In genomic region chr5:25532256-25533147, GRCm38 (mm10) we compare ENCODE assay signal across 14 mouse cellular contexts. TPM values are rescaled to one million over a fixed set of nuclear protein-coding genes. Genes with fewer than 3 reads are reported as not detected.
DNase-seq lines count a peak whose midpoint lies in the region; ATAC-seq and TF ChIP-seq lines count a peak whose summit lies in the region.
"Had no signal": no experiment of that assay in that cellular context is flagged by ENCODE, and none has a peak within 500 bp of the region (broad histone marks: within the 10 kb centered on the region; RNA-seq: fewer than 3 reads in every experiment).

No protein-coding gene starts in this region.

- H3K36me3 ChIP-seq in forebrain, postnatal 0 days (ENCODE audit: insufficient read depth): no peaks in the 10 kb centered on the region
- no peaks in the 10 kb centered on the region for H3K36me3 ChIP-seq in forebrain, embryonic 16.5 days (ENCODE audit: control insufficient read depth, insufficient read depth)
- H3K36me3 ChIP-seq: stomach, embryonic 15.5 days had no signal

- 50% methylated on average over 18 of the region's 18 CpGs for WGBS in forebrain, postnatal 0 days
- WGBS in forebrain, embryonic 16.5 days: 55% methylated on average over 18 of the region's 18 CpGs

- no peak overlapping the region for H3K27ac ChIP-seq in forebrain, postnatal 0 days (ENCODE audit: low read depth, low read length)
- no peak overlapping the region for H3K27ac ChIP-seq in forebrain, embryonic 16.5 days (ENCODE audit: low read length)
- H3K27ac ChIP-seq: stomach, embryonic 15.5 days had no signal

- H3K4me3 ChIP-seq in forebrain, postnatal 0 days (ENCODE audit: low read depth, low read length): no peak overlapping the region
- H3K4me3 ChIP-seq in forebrain, embryonic 16.5 days (replicated peaks; ENCODE audit: low read length): no peak overlapping the region
- H3K4me3 ChIP-seq: stomach, embryonic 15.5 days had no signal

- H3K9ac ChIP-seq in forebrain, postnatal 0 days: no peak overlapping the region
- no peak overlapping the region for H3K9ac ChIP-seq in forebrain, embryonic 16.5 days (replicated peaks; ENCODE audit: low read depth, low read length)
- H3K9ac ChIP-seq: stomach, embryonic 15.5 days had no signal

- H3K4me1 ChIP-seq in forebrain, postnatal 0 days (ENCODE audit: insufficient read depth): no peaks in the 10 kb centered on the region
- peaks cover 5% of the 10 kb centered on the region; the same call in 1 of the 2 replicates for H3K4me1 ChIP-seq in forebrain, embryonic 16.5 days (replicated peaks; ENCODE audit: control insufficient read depth, insufficient read depth, low read length)

- no peaks in the 10 kb centered on the region for H3K9me3 ChIP-seq in forebrain, postnatal 0 days (ENCODE audit: low read length)
- no peaks in the 10 kb centered on the region for H3K9me3 ChIP-seq in forebrain, embryonic 16.5 days (ENCODE audit: control insufficient read depth, low read length)
- H3K9me3 ChIP-seq: stomach, embryonic 15.5 days had no signal

- TF ChIP-seq CTCF in forebrain, postnatal 0 days (IDR thresholded peaks at IDR 0.05; ENCODE audit: low read depth): no peak
- TF ChIP-seq CTCF in brain, embryonic 14.5 days (IDR thresholded peaks at IDR 0.05; ENCODE audit: borderline replicate concordance, extremely low read depth, insufficient read depth, insufficient read length): no peak

- no peak for TF ChIP-seq POLR2A in brain, embryonic 14.5 days (IDR thresholded peaks at IDR 0.05; ENCODE audit: borderline replicate concordance, extremely low read depth, insufficient read depth, insufficient read length, poor library complexity, severe bottlenecking)

- peak; percentile 1 for DNase-seq in forebrain, postnatal 0 days
- DNase-seq in right cerebral cortex, adult 18-20 months: peak; percentile 27
- DNase-seq in right cerebral cortex, postnatal 25 days: no peak
- peak; percentile 39 for DNase-seq in brain, embryonic 14.5 days (ENCODE audit: low read depth)
- DNase-seq in thymus, postnatal 10 days (ENCODE audit: low spot score in 2 of 2): peak; percentile 17 to 20
- no peak for DNase-seq in layer of hippocampus, postnatal 25 days (ENCODE audit: extremely low spot score in 1 of 2, low spot score in 1 of 2)
- DNase-seq in T-cell, adult 2 months (ENCODE audit: low spot score): no peak
- DNase-seq: gastrocnemius, postnatal 25 days; heart, postnatal 36 days; kidney, adult 11 months; lung, postnatal 14 days had no signal

- no peak for ATAC-seq in forebrain, postnatal 0 days
- ATAC-seq in forebrain, embryonic 16.5 days: no peak

- no peaks in the 10 kb centered on the region for H3K27me3 ChIP-seq in forebrain, postnatal 0 days (ENCODE audit: insufficient read depth, low read length)
- no peaks in the 10 kb centered on the region for H3K27me3 ChIP-seq in forebrain, embryonic 16.5 days (replicated peaks; ENCODE audit: control insufficient read depth, insufficient read depth, low read length)
- H3K27me3 ChIP-seq: stomach, embryonic 15.5 days had no signal

- no peak overlapping the region for H3K4me2 ChIP-seq in forebrain, postnatal 0 days (ENCODE audit: low read depth)
- no peak overlapping the region for H3K4me2 ChIP-seq in forebrain, embryonic 16.5 days (ENCODE audit: low read length)
- H3K4me2 ChIP-seq: stomach, embryonic 15.5 days had no signal

RNA-seq across cellular contexts. Expression of gene Cct8l1, which starts 16.6 kb away (rescaled TPM):
- not detected in 2 replicates for total RNA-seq in forebrain, postnatal 0 days (2014; rRNA removed)
- not detected in 2 replicates for polyA plus RNA-seq in forebrain, postnatal 0 days (2015; fragmentation: Nextera tagmentation; extraction: Ambion mirVana)
- 0.12 TPM in 1 of 2 replicates, not detected in the other for polyA plus RNA-seq in forebrain, embryonic 16.5 days (2015; fragmentation: Nextera tagmentation; extraction: Ambion mirVana)
- 0.04 TPM in 1 of 2 replicates, not detected in the other for polyA plus RNA-seq in brain, embryonic 14.5 days (2012; rRNA removed)
- under 1 TPM in 1 of 2 experiments, not detected in 1; 0.19 TPM for total RNA-seq in layer of hippocampus, postnatal 25 days (2021)
- polyA plus RNA-seq: embryonic facial prominence, embryonic 11.5 days; stomach, embryonic 15.5 days had no signal

RNA-seq across cellular contexts. Expression of gene Kmt2c, which starts 33.9 kb away (rescaled TPM):
- total RNA-seq in forebrain, postnatal 0 days (2014; rRNA removed): 46.7 and 58.9 TPM in 2 replicates
- 6.1 and 11.3 TPM in 2 replicates for polyA plus RNA-seq in forebrain, postnatal 0 days (2015; fragmentation: Nextera tagmentation; extraction: Ambion mirVana)
- polyA plus RNA-seq in forebrain, embryonic 16.5 days (2015; fragmentation: Nextera tagmentation; extraction: Ambion mirVana): 26.5 and 28.1 TPM in 2 replicates
- polyA plus RNA-seq in brain, embryonic 14.5 days (2012; rRNA removed): 50.9 and 52.3 TPM in 2 replicates
- 10 to 100 TPM; 68.9 to 87.2 TPM for total RNA-seq in layer of hippocampus, postnatal 25 days (2021)

Comparison
In these comparisons a context has a peak if more than half of its experiments do, and no peak if none do; other contexts are left out.
1. DNase-seq: peak in forebrain, postnatal 0 days (single experiment), right cerebral cortex, adult 18-20 months (single experiment), brain, embryonic 14.5 days (single experiment) and thymus, postnatal 10 days (2 of 2); none in right cerebral cortex, postnatal 25 days (single experiment), layer of hippocampus, postnatal 25 days (0 of 2) and T-cell, adult 2 months (single experiment).